Mouse (Mus musculus): Measurements from ENCODE around the gene Myadm. TPM values are rescaled to one million over a fixed set of nuclear protein-coding genes. Genes with fewer than 3 reads are reported as not detected.

The Myadm gene
- polyA plus RNA-seq, 1 experiment = 62.7 TPM

DNA sequence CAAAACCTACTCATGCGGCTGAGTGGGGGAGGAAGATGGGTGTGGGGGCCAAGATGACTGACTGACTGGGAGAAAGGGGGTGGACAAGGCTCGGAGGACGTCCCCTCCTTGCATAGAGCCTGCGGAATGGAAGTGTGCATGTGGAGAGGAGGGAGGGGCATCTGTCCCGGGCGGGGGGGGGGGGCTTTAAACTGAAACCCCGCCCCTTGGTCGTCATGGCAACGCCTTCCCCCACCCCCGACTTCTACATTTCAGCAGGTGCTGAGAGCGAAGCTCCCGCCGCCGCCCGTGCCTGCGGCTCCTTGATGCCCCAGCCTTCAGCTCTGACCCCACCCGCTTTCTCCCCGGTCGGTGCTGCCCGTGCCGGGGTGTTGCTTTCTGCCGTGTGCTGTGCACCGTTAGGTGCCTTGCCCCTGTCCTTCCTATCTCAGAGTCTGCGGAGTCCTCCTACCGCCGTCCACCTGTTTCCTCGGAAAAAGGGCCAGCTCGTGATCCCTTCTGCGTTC is 14.4 kb downstream of the Myadm start:
- TF ChIP-seq POLR2A (IDR thresholded peaks at IDR 0.05; ENCODE audit: borderline replicate concordance, extremely low read depth, insufficient read depth, insufficient read length, poor library complexity, severe bottlenecking) (no peak), CTCF (IDR thresholded peaks at IDR 0.05; ENCODE audit: borderline replicate concordance, extremely low read depth, insufficient read depth, insufficient read length) (no peak)
- DNase-seq (ENCODE audit: low read depth) = peak; percentile 75

DNA sequence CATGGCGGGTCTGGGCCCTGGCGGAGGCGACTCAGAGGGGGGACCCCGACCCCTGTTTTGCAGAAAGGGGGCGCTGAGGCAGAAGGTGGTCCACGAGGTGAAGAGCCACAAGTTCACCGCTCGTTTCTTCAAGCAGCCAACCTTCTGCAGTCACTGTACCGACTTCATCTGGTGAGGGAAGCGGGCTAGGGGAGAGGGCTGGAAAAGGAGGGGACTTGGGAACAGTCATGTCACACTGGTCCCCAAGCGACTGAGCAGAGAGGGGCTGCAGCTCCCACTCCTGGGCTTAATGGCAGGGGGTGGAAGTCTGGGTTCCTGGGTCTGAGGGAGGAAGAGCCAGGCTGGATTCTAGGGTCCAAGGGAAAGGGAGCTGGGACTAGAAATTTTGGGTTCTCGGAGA is 14.9 kb downstream of the Myadm start:
- TF ChIP-seq CTCF (IDR thresholded peaks at IDR 0.05; ENCODE audit: borderline replicate concordance, extremely low read depth, insufficient read depth, insufficient read length) (no peak), POLR2A (IDR thresholded peaks at IDR 0.05; ENCODE audit: borderline replicate concordance, extremely low read depth, insufficient read depth, insufficient read length, poor library complexity, severe bottlenecking) (no peak)
- DNase-seq (ENCODE audit: low read depth) = peak; percentile 25

- TF ChIP-seq CTCF (IDR thresholded peaks at IDR 0.05; ENCODE audit: borderline replicate concordance, extremely low read depth, insufficient read depth, insufficient read length) = no peak
- DNase-seq (ENCODE audit: low read depth) = no peak
Observed at GRCm38 (mm10) chr7:3304298-3304697, 15.4 kb downstream of the Myadm start.

- TF ChIP-seq CTCF (IDR thresholded peaks at IDR 0.05; ENCODE audit: borderline replicate concordance, extremely low read depth, insufficient read depth, insufficient read length) = no peak
- TF ChIP-seq POLR2A (IDR thresholded peaks at IDR 0.05; ENCODE audit: borderline replicate concordance, extremely low read depth, insufficient read depth, insufficient read length, poor library complexity, severe bottlenecking) = no peak
- no peak for DNase-seq (ENCODE audit: low read depth)
Observed at GRCm38 (mm10) chr7:3306400-3306799, 17.5 kb downstream of the Myadm start.

DNA sequence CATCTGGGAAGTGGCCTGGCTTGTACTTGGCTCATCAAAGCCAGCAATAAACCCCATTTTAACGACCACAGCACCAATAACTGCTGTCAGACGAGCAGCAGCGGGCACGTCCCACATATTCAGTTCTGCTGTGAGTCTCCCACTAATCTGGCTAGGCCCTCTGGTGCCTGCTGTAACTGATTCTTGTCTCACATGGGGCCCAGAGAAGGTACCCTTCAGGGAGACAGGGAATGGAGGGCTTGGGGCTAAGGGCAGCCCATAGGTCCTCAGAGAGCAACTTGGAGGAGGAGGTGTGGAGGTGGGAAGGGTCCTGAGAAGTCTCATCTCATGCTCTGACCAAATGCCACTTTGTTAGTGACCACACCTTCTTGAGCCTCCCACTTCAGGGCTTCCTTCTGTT is 19.8 kb downstream of the Myadm start:
- no peak for DNase-seq (ENCODE audit: low read depth)
- TF ChIP-seq POLR2A (IDR thresholded peaks at IDR 0.05; ENCODE audit: borderline replicate concordance, extremely low read depth, insufficient read depth, insufficient read length, poor library complexity, severe bottlenecking) (no peak), CTCF (IDR thresholded peaks at IDR 0.05; ENCODE audit: borderline replicate concordance, extremely low read depth, insufficient read depth, insufficient read length) (no peak)

- TF ChIP-seq CTCF (IDR thresholded peaks at IDR 0.05; ENCODE audit: borderline replicate concordance, extremely low read depth, insufficient read depth, insufficient read length) (no peak), POLR2A (IDR thresholded peaks at IDR 0.05; ENCODE audit: borderline replicate concordance, extremely low read depth, insufficient read depth, insufficient read length, poor library complexity, severe bottlenecking) (no peak)
- DNase-seq (ENCODE audit: low read depth) = no peak
Observed at GRCm38 (mm10) chr7:3310233-3310632, 21.4 kb downstream of the Myadm start.

GRCm38 (mm10) chr7:3313571-3313970 is 24.7 kb downstream of the Myadm start:
- no peak for DNase-seq (ENCODE audit: low read depth)
- no peak for TF ChIP-seq POLR2A (IDR thresholded peaks at IDR 0.05; ENCODE audit: borderline replicate concordance, extremely low read depth, insufficient read depth, insufficient read length, poor library complexity, severe bottlenecking)
- no peak for TF ChIP-seq CTCF (IDR thresholded peaks at IDR 0.05; ENCODE audit: borderline replicate concordance, extremely low read depth, insufficient read depth, insufficient read length)

DNA sequence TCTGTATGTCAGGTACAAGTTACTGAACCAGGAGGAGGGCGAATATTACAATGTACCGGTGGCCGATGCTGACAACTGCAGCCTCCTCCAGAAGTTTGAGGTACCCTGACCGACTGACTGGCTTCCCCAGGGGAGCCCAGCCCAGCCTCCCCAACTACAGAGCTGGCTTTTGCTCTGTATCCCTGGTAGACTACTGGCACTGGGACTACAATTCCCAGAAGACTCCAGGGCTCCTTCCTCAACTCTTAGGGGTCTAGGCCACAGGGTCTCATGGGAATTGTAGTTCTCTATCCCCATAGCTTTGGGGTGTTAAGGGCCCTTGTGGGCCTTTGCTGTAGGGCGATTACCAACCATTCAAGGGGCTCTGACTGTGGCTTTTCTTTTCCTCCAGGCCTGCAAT is 25.2 kb downstream of the Myadm start:
- no peak for TF ChIP-seq POLR2A (IDR thresholded peaks at IDR 0.05; ENCODE audit: borderline replicate concordance, extremely low read depth, insufficient read depth, insufficient read length, poor library complexity, severe bottlenecking)
- TF ChIP-seq CTCF (IDR thresholded peaks at IDR 0.05; ENCODE audit: borderline replicate concordance, extremely low read depth, insufficient read depth, insufficient read length) = no peak
- peak; percentile 61 for DNase-seq (ENCODE audit: low read depth)

DNA sequence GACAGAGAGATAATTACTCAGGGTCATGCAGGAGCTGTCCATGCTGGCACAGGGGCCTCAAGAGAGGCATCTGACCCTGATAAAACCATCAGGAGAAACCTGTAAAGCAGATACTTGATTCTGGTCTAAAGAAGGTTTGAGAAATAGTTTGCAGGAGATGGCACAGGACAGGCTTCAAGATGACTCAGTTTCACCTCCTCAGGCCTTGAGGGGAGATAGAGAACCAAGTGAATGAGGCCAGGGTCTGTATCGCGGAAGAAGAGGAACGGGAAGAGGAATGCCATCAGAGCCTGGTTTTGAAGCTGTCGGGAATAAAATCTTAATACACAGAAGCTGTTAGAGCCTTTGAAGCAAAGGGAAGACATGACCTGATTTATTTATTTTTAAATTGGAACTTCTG is 28.8 kb downstream of the Myadm start:
- no peak for DNase-seq (ENCODE audit: low read depth)
- no peak for TF ChIP-seq CTCF (IDR thresholded peaks at IDR 0.05; ENCODE audit: borderline replicate concordance, extremely low read depth, insufficient read depth, insufficient read length)
- no peak for TF ChIP-seq POLR2A (IDR thresholded peaks at IDR 0.05; ENCODE audit: borderline replicate concordance, extremely low read depth, insufficient read depth, insufficient read length, poor library complexity, severe bottlenecking)

- DNase-seq (ENCODE audit: low read depth) = no peak
Observed at GRCm38 (mm10) chr7:3320856-3321255, 32.0 kb downstream of the Myadm start.

DNA sequence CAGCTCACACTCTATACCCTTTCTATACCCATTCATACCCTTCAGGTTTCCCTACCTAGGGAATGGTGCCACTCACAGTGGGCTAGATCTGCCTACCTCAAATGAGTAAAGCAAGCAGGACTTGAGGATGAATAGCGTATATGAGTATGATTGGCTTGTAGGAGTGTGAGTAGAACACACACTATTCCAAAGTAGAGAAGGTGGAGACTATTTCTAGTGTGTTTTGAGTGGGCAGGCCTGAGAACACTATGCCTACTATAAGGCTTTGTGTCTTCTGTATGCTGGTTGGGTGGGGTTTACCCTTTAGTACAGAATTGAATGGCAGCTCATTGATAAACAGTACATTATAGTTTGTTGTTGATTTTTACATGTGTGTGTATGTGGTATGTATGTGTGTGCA is 34.9 kb downstream of the Myadm start:
- DNase-seq (ENCODE audit: low read depth) = no peak
- TF ChIP-seq CTCF (IDR thresholded peaks at IDR 0.05; ENCODE audit: borderline replicate concordance, extremely low read depth, insufficient read depth, insufficient read length) (no peak), POLR2A (IDR thresholded peaks at IDR 0.05; ENCODE audit: borderline replicate concordance, extremely low read depth, insufficient read depth, insufficient read length, poor library complexity, severe bottlenecking) (no peak)

More at GRCm38 (mm10) chr7:3320856-3321255, 32.0 kb downstream of the Myadm start:
- TF ChIP-seq POLR2A (IDR thresholded peaks at IDR 0.05; ENCODE audit: borderline replicate concordance, extremely low read depth, insufficient read depth, insufficient read length, poor library complexity, severe bottlenecking) = no peak
- TF ChIP-seq CTCF (IDR thresholded peaks at IDR 0.05; ENCODE audit: borderline replicate concordance, extremely low read depth, insufficient read depth, insufficient read length) = no peak

DNA sequence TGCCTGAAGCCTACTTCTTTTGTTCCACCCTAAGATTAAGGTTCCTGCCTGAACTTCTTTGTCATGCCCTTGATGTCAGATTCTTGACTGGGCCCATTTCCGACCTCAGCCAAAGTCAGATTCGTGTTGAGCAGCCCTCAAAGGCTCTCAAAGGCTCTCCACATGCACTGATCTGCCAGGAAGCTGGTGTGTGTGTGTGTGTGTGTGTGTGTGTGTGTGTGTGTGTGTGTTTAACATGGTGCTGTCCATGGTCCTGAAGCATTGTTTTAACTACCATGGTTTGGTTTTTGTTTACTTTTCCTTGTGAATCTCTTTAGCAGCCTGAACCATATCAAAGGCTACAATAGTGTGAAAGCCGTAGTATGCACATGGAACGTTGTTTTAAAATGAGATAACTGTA is 39.1 kb downstream of the Myadm start:
- TF ChIP-seq CTCF (IDR thresholded peaks at IDR 0.05; ENCODE audit: borderline replicate concordance, extremely low read depth, insufficient read depth, insufficient read length) (no peak), POLR2A (IDR thresholded peaks at IDR 0.05; ENCODE audit: borderline replicate concordance, extremely low read depth, insufficient read depth, insufficient read length, poor library complexity, severe bottlenecking) (no peak)
- DNase-seq (ENCODE audit: low read depth) = no peak
